Mouse (Mus musculus): ENCODE results near the gene Zfand3. TPM values are rescaled to one million over a fixed set of nuclear protein-coding genes. Genes with fewer than 3 reads are reported as not detected.
A peak's percentile ranks its signal among the peaks of the same experiment; 100 is the strongest.

Gene Zfand3
- total RNA-seq, 2 experiments from 2014 or later: 108 to 109 TPM

- DNase-seq (ENCODE audit: low spot score in 2 of 2): no peak
Observed at GRCm38 (mm10) chr17:29995986-29996385, 8.5 kb upstream of the Zfand3 start.

- DNase-seq (ENCODE audit: low spot score in 2 of 2): no peak
Observed at GRCm38 (mm10) chr17:29997726-29998125, 6.8 kb upstream of the Zfand3 start.

GRCm38 (mm10) chr17:29998566-29999295, 5.8 kb upstream of the Zfand3 start:
- DNase-seq (ENCODE audit: low spot score in 2 of 2): no peak

GRCm38 (mm10) chr17:30005103-30005443, 540 bp downstream of the Zfand3 start:
- no peak for DNase-seq (ENCODE audit: low spot score in 2 of 2)

- peak in 1 of 2 experiments; percentile 18 for DNase-seq (ENCODE audit: low spot score in 2 of 2)
Observed at GRCm38 (mm10) chr17:30005451-30005941, 963 bp downstream of the Zfand3 start.

GRCm38 (mm10) chr17:30006877-30007276, 2.3 kb downstream of the Zfand3 start:
- DNase-seq (ENCODE audit: low spot score in 2 of 2): no peak

GRCm38 (mm10) chr17:30007883-30008282, 3.4 kb downstream of the Zfand3 start:
- no peak for DNase-seq (ENCODE audit: low spot score in 2 of 2)

GRCm38 (mm10) chr17:30008392-30008791, 3.9 kb downstream of the Zfand3 start:
- DNase-seq (ENCODE audit: low spot score in 2 of 2): no peak

- no peak for DNase-seq (ENCODE audit: low spot score in 2 of 2)
Observed at GRCm38 (mm10) chr17:30014660-30015059, 10.1 kb downstream of the Zfand3 start.

- no peak for DNase-seq (ENCODE audit: low spot score in 2 of 2)
Observed at GRCm38 (mm10) chr17:30018927-30019610, 14.5 kb downstream of the Zfand3 start.

GRCm38 (mm10) chr17:30019942-30020341, 15.4 kb downstream of the Zfand3 start:
- no peak for DNase-seq (ENCODE audit: low spot score in 2 of 2)

- DNase-seq (ENCODE audit: low spot score in 2 of 2): peak; percentile 77 to 81
Observed at GRCm38 (mm10) chr17:30024651-30025050, 20.1 kb downstream of the Zfand3 start.

- DNase-seq (ENCODE audit: low spot score in 2 of 2): no peak
Observed at GRCm38 (mm10) chr17:30026617-30027016, 22.1 kb downstream of the Zfand3 start.

- DNase-seq (ENCODE audit: low spot score in 2 of 2): no peak
Observed at GRCm38 (mm10) chr17:30027343-30028029, 23.0 kb downstream of the Zfand3 start.

- no peak for DNase-seq (ENCODE audit: low spot score in 2 of 2)
Observed at GRCm38 (mm10) chr17:30029633-30030226, 25.2 kb downstream of the Zfand3 start.

- no peak for DNase-seq (ENCODE audit: low spot score in 2 of 2)
Observed at GRCm38 (mm10) chr17:30032796-30033195, 28.3 kb downstream of the Zfand3 start.

GRCm38 (mm10) chr17:30033991-30034390, 29.5 kb downstream of the Zfand3 start:
- DNase-seq (ENCODE audit: low spot score in 2 of 2): no peak

- no peak for DNase-seq (ENCODE audit: low spot score in 2 of 2)
Observed at GRCm38 (mm10) chr17:30035216-30036005, 30.9 kb downstream of the Zfand3 start.

GRCm38 (mm10) chr17:30043163-30043822, 38.8 kb downstream of the Zfand3 start:
- no peak for DNase-seq (ENCODE audit: low spot score in 2 of 2)

- DNase-seq (ENCODE audit: low spot score in 2 of 2): no peak
Observed at GRCm38 (mm10) chr17:30045181-30045580, 40.6 kb downstream of the Zfand3 start.

Measured in left cerebral cortex, adult 18-20 months (tissue).